In the genomic region with DNA sequence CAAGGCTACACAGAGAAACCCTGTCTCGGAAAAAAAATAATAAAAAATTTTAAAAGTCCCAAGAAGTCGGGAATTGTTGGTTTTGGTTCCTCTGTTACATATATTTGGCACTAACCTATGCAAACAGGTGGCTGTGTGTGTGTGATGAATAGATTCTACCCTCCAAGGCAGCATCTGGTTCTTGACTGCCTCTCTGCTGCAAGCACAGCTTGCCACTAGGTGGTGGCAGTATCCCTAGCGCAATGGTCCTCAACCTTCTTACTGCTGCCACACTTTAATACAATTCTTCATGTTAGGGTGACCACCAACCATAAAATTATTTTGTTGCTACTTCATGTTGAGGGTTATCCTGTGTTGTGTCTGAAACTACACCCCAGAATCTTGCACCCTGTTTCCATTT, we compare ENCODE assay signal across 10 mouse cellular contexts. TPM values are rescaled to one million over a fixed set of nuclear protein-coding genes. Genes with fewer than 3 reads are reported as not detected.
DNase-seq lines count a peak whose midpoint lies in the region; ATAC-seq and TF ChIP-seq lines count a peak whose summit lies in the region.
"Had no signal": no experiment of that assay in that cellular context is flagged by ENCODE, and none has a peak within 500 bp of the region (broad histone marks: within the 10 kb centered on the region; RNA-seq: fewer than 3 reads in every experiment).

No protein-coding gene starts in this region.

- H3K36me3 ChIP-seq in embryonic facial prominence, embryonic 11.5 days (replicated peaks; ENCODE audit: control insufficient read depth, insufficient read depth, low read depth, low read length): no peaks in the 10 kb centered on the region
- no peaks in the 10 kb centered on the region for H3K36me3 ChIP-seq in embryonic facial prominence, embryonic 10.5 days (replicated peaks)
- no peaks in the 10 kb centered on the region for H3K36me3 ChIP-seq in liver, postnatal 0 days (replicated peaks; ENCODE audit: insufficient read depth, low read length)
- H3K36me3 ChIP-seq in ES-Bruce4 (ENCODE audit: control insufficient read depth, insufficient read depth, low read length, poor library complexity, severe bottlenecking): no peaks in the 10 kb centered on the region
- H3K36me3 ChIP-seq in forebrain, embryonic 13.5 days (ENCODE audit: poor library complexity, severe bottlenecking): no peaks in the 10 kb centered on the region
- H3K36me3 ChIP-seq: lung, embryonic 15.5 days; neural tube, embryonic 13.5 days had no signal

- H3K4me1 ChIP-seq in embryonic facial prominence, embryonic 11.5 days (ENCODE audit: control insufficient read depth, insufficient read depth, low read length): no peaks in the 10 kb centered on the region
- H3K4me1 ChIP-seq in embryonic facial prominence, embryonic 10.5 days: peaks cover 8% of the 10 kb centered on the region
- no peaks in the 10 kb centered on the region for H3K4me1 ChIP-seq in liver, postnatal 0 days (ENCODE audit: insufficient read depth)
- H3K4me1 ChIP-seq in ES-Bruce4 (ENCODE audit: control insufficient read depth, insufficient read depth, low read length): peaks cover 6% of the 10 kb centered on the region
- H3K4me1 ChIP-seq in embryonic fibroblast, embryonic 13.5 days (ENCODE audit: control insufficient read depth, insufficient read depth, low read length): no peaks in the 10 kb centered on the region
- no peaks in the 10 kb centered on the region for H3K4me1 ChIP-seq in forebrain, embryonic 13.5 days
- H3K4me1 ChIP-seq: lung, embryonic 15.5 days; neural tube, embryonic 13.5 days had no signal

- no peaks in the 10 kb centered on the region for H3K9me3 ChIP-seq in embryonic facial prominence, embryonic 11.5 days (replicated peaks; ENCODE audit: control insufficient read depth, low read length)
- no peaks in the 10 kb centered on the region for H3K9me3 ChIP-seq in embryonic facial prominence, embryonic 10.5 days
- no peaks in the 10 kb centered on the region for H3K9me3 ChIP-seq in liver, postnatal 0 days (ENCODE audit: low read length)
- H3K9me3 ChIP-seq in ES-Bruce4 (replicated peaks; ENCODE audit: control insufficient read depth, insufficient read depth, low read length, poor library complexity, severe bottlenecking): no peaks in the 10 kb centered on the region
- H3K9me3 ChIP-seq in forebrain, embryonic 13.5 days (replicated peaks): no peaks in the 10 kb centered on the region
- H3K9me3 ChIP-seq: lung, embryonic 15.5 days; neural tube, embryonic 13.5 days had no signal

- no peaks in the 10 kb centered on the region for H3K27me3 ChIP-seq in embryonic facial prominence, embryonic 11.5 days (ENCODE audit: control insufficient read depth, insufficient read depth, low read length)
- H3K27me3 ChIP-seq in embryonic facial prominence, embryonic 10.5 days (replicated peaks; ENCODE audit: low read depth, poor library complexity, severe bottlenecking): no peaks in the 10 kb centered on the region
- H3K27me3 ChIP-seq in liver, postnatal 0 days (ENCODE audit: insufficient read depth, low read length): no peaks in the 10 kb centered on the region
- H3K27me3 ChIP-seq in ES-Bruce4 (ENCODE audit: control insufficient read depth, insufficient read depth, low read length, poor library complexity, severe bottlenecking): no peaks in the 10 kb centered on the region
- H3K27me3 ChIP-seq in forebrain, embryonic 13.5 days: no peaks in the 10 kb centered on the region
- H3K27me3 ChIP-seq: lung, embryonic 15.5 days; neural tube, embryonic 13.5 days had no signal

- H3K4me3 ChIP-seq in embryonic facial prominence, embryonic 11.5 days (ENCODE audit: low read depth, low read length): no peak overlapping the region
- H3K4me3 ChIP-seq in embryonic facial prominence, embryonic 10.5 days: no peak overlapping the region
- H3K4me3 ChIP-seq in liver, postnatal 0 days (ENCODE audit: low read depth, low read length): no peak overlapping the region
- H3K4me3 ChIP-seq in ES-Bruce4 (ENCODE audit: low read depth, low read length): no peak overlapping the region
- no peak overlapping the region for H3K4me3 ChIP-seq in embryonic fibroblast, embryonic 13.5 days (ENCODE audit: insufficient read depth, low read length)
- no peak overlapping the region for H3K4me3 ChIP-seq in forebrain, embryonic 13.5 days
- H3K4me3 ChIP-seq: lung, embryonic 15.5 days; neural tube, embryonic 13.5 days had no signal

- ATAC-seq in embryonic facial prominence, embryonic 11.5 days (replicated peaks; ENCODE audit: insufficient number of reproducible peaks, low FRiP score, low TSS enrichment, low read depth): no peak
- ATAC-seq in liver, postnatal 0 days: no peak
- ATAC-seq in forebrain, embryonic 13.5 days: no peak

- H3K9ac ChIP-seq in embryonic facial prominence, embryonic 11.5 days (replicated peaks; ENCODE audit: low read length): no peak overlapping the region
- no peak overlapping the region for H3K9ac ChIP-seq in liver, postnatal 0 days (replicated peaks)
- H3K9ac ChIP-seq in ES-Bruce4 (ENCODE audit: low read depth, poor library complexity, severe bottlenecking): no peak overlapping the region
- no peak overlapping the region for H3K9ac ChIP-seq in forebrain, embryonic 13.5 days
- H3K9ac ChIP-seq: lung, embryonic 15.5 days; neural tube, embryonic 13.5 days had no signal

- TF ChIP-seq EP300 in liver, postnatal 0 days (IDR thresholded peaks at IDR 0.05; ENCODE audit: low read depth): no peak
- no peak for TF ChIP-seq EP300 in ES-Bruce4 (IDR thresholded peaks at IDR 0.05; ENCODE audit: insufficient read depth, low read depth, low read length)

- H3K4me2 ChIP-seq in embryonic facial prominence, embryonic 11.5 days (ENCODE audit: low read depth, low read length): no peak overlapping the region
- no peak overlapping the region for H3K4me2 ChIP-seq in liver, postnatal 0 days (ENCODE audit: low read depth, low read length)
- H3K4me2 ChIP-seq in forebrain, embryonic 13.5 days: no peak overlapping the region
- H3K4me2 ChIP-seq: lung, embryonic 15.5 days; neural tube, embryonic 13.5 days had no signal

- WGBS in embryonic facial prominence, embryonic 11.5 days: 57% methylated on average over 3 of the region's 3 CpGs
- 46% methylated on average over 3 of the region's 3 CpGs for WGBS in embryonic facial prominence, embryonic 10.5 days
- WGBS in liver, postnatal 0 days (ENCODE audit: insufficient replicate concordance): 50% methylated on average over 3 of the region's 3 CpGs
- WGBS in forebrain, embryonic 13.5 days: 51% methylated on average over 3 of the region's 3 CpGs

- peak; percentile 68 for TF ChIP-seq CTCF in liver, postnatal 0 days (IDR thresholded peaks at IDR 0.05; ENCODE audit: low read depth)
- peak; percentile 84 for TF ChIP-seq CTCF in ES-Bruce4 (IDR thresholded peaks at IDR 0.05; ENCODE audit: low read depth, low read length)
- TF ChIP-seq CTCF in embryonic fibroblast, embryonic 13.5 days (IDR thresholded peaks at IDR 0.05; ENCODE audit: borderline replicate concordance, insufficient read depth, low read length): peak; percentile 90; the same call in 1 of the 2 replicates

- no peak overlapping the region for H3K27ac ChIP-seq in embryonic facial prominence, embryonic 11.5 days (replicated peaks; ENCODE audit: low read depth, low read length)
- no peak overlapping the region for H3K27ac ChIP-seq in embryonic facial prominence, embryonic 10.5 days (replicated peaks)
- no peak overlapping the region for H3K27ac ChIP-seq in liver, postnatal 0 days (ENCODE audit: low read depth)
- no peak overlapping the region for H3K27ac ChIP-seq in ES-Bruce4 (ENCODE audit: insufficient read depth, low read length)
- no peak overlapping the region for H3K27ac ChIP-seq in embryonic fibroblast, embryonic 13.5 days (ENCODE audit: insufficient read depth, low read length)
- no peak overlapping the region for H3K27ac ChIP-seq in forebrain, embryonic 13.5 days
- H3K27ac ChIP-seq: lung, embryonic 15.5 days; neural tube, embryonic 13.5 days had no signal

- peak; percentile 32 for DNase-seq in embryonic facial prominence, embryonic 11.5 days (ENCODE audit: low spot score)
- no peak for DNase-seq in embryonic facial prominence, embryonic 10.5 days (ENCODE audit: low spot score)
- DNase-seq in liver, postnatal 0 days: peak; percentile 23
- no peak for DNase-seq in liver
- no peak for DNase-seq in adrenal gland, adult 2 months

- no peak for TF ChIP-seq POLR2A in ES-Bruce4 (IDR thresholded peaks at IDR 0.05; ENCODE audit: insufficient read depth, low read length)
- no peak for TF ChIP-seq POLR2A in embryonic fibroblast, embryonic 13.5 days (IDR thresholded peaks at IDR 0.05; ENCODE audit: low read depth, low read length)

RNA-seq across cellular contexts. Expression of a gene that starts 10.6 kb away (rescaled TPM):
- 20.5 and 22.3 TPM in 2 replicates for polyA plus RNA-seq in embryonic facial prominence, embryonic 11.5 days (2014; fragmentation: Nextera tagmentation; extraction: Ambion mirVana)
- 18.2 and 19.8 TPM in 2 replicates for polyA plus RNA-seq in embryonic facial prominence, embryonic 10.5 days (2016; fragmentation: Nextera tagmentation; extraction: Ambion mirVana)
- 4.2 and 4.3 TPM in 2 replicates for polyA plus RNA-seq in liver, postnatal 0 days (2015; fragmentation: Nextera tagmentation; extraction: Ambion mirVana)
- 19.7 and 19.8 TPM in 2 replicates for polyA plus RNA-seq in ES-Bruce4 (2011; ENCODE audit: insufficient read depth, insufficient read length, low read depth, missing spikeins)
- 11.2 and 12.6 TPM in 2 replicates for polyA plus RNA-seq in embryonic fibroblast, embryonic 13.5 days (2011; ENCODE audit: insufficient read length, low read depth, missing spikeins)
- total RNA-seq in adrenal gland, adult 2 months (2021): 10 to 100 TPM in 1 of 2 experiments, 1 to 10 TPM in 1; 8.7 to 12.8 TPM
- 0.48 and 0.70 TPM in 2 replicates for polyA plus RNA-seq in adrenal gland, adult 2 months (2012; rRNA removed)
- polyA plus RNA-seq in forebrain, embryonic 13.5 days (2015; fragmentation: Nextera tagmentation; extraction: Ambion mirVana): 16.6 and 22.1 TPM in 2 replicates

RNA-seq across cellular contexts. Expression of a gene that starts 55.6 kb away (rescaled TPM):
- polyA plus RNA-seq in embryonic facial prominence, embryonic 11.5 days (2014; fragmentation: Nextera tagmentation; extraction: Ambion mirVana): 15.6 and 15.9 TPM in 2 replicates
- 9.0 and 9.3 TPM in 2 replicates for polyA plus RNA-seq in embryonic facial prominence, embryonic 10.5 days (2016; fragmentation: Nextera tagmentation; extraction: Ambion mirVana)
- 4.9 and 5.4 TPM in 2 replicates for polyA plus RNA-seq in liver, postnatal 0 days (2015; fragmentation: Nextera tagmentation; extraction: Ambion mirVana)
- polyA plus RNA-seq in ES-Bruce4 (2011; ENCODE audit: insufficient read depth, insufficient read length, low read depth, missing spikeins): 12.1 and 12.8 TPM in 2 replicates
- 24.4 and 26.3 TPM in 2 replicates for polyA plus RNA-seq in embryonic fibroblast, embryonic 13.5 days (2011; ENCODE audit: insufficient read length, low read depth, missing spikeins)
- total RNA-seq in adrenal gland, adult 2 months (2021): 10 to 100 TPM; 22.8 to 24.5 TPM
- polyA plus RNA-seq in adrenal gland, adult 2 months (2012; rRNA removed): 53.9 and 60.8 TPM in 2 replicates
- 7.3 and 7.4 TPM in 2 replicates for polyA plus RNA-seq in forebrain, embryonic 13.5 days (2015; fragmentation: Nextera tagmentation; extraction: Ambion mirVana)

RNA-seq across cellular contexts. Expression of a gene that starts 56.2 kb away (rescaled TPM):
- polyA plus RNA-seq in embryonic facial prominence, embryonic 11.5 days (2014; fragmentation: Nextera tagmentation; extraction: Ambion mirVana): 97.1 and 100 TPM in 2 replicates
- 109 and 112 TPM in 2 replicates for polyA plus RNA-seq in embryonic facial prominence, embryonic 10.5 days (2016; fragmentation: Nextera tagmentation; extraction: Ambion mirVana)
- polyA plus RNA-seq in liver, postnatal 0 days (2015; fragmentation: Nextera tagmentation; extraction: Ambion mirVana): 36.4 and 37.4 TPM in 2 replicates
- polyA plus RNA-seq in ES-Bruce4 (2011; ENCODE audit: insufficient read depth, insufficient read length, low read depth, missing spikeins): 60.0 and 73.4 TPM in 2 replicates
- polyA plus RNA-seq in embryonic fibroblast, embryonic 13.5 days (2011; ENCODE audit: insufficient read length, low read depth, missing spikeins): 30.6 and 39.2 TPM in 2 replicates
- total RNA-seq in adrenal gland, adult 2 months (2021): 10 to 100 TPM; 24.3 to 38.1 TPM
- 21.4 and 30.3 TPM in 2 replicates for polyA plus RNA-seq in adrenal gland, adult 2 months (2012; rRNA removed)
- 71.3 and 73.6 TPM in 2 replicates for polyA plus RNA-seq in forebrain, embryonic 13.5 days (2015; fragmentation: Nextera tagmentation; extraction: Ambion mirVana)

Comparison
In these comparisons a context has a peak if more than half of its experiments do, and no peak if none do; other contexts are left out.
1. DNase-seq: peak in embryonic facial prominence, embryonic 11.5 days (single experiment) and liver, postnatal 0 days (single experiment); none in embryonic facial prominence, embryonic 10.5 days (single experiment), liver (single experiment) and adrenal gland, adult 2 months (single experiment).
2. Peak in every context shown above with its lines, with median percentiles within 50 percentile points of each other: CTCF ChIP-seq.